Mouse (Mus musculus): ENCODE measurements around the gene Gm1993. TPM values are rescaled to one million over a fixed set of nuclear protein-coding genes. Genes with fewer than 3 reads are reported as not detected.
"Not testable (repeated sequence)": the region's sequence is repeated elsewhere in the genome, so short reads cannot be mapped to it uniquely, and the experiment has no call there.

The Gm1993 gene
- total RNA-seq (2021), result not detected

DNA sequence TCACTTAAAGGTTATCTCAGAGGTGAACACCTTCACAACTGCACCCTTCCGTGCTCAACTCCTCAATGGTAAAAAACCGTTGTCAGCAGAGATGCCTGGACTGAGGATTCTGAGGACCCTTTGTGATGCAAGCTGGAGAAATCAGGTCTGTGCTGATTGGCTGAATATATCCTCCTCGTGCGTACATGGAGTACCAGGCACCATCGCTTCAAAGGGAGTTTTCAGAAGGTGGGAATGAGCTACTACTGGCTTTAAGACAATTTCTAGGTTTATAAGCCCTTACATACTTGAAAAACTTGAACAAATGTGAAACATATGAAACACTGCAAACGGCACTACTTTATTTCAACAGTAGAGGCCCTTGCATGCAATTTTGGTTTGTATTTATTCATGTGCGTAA is at the start of gene Gm1993:
Gm1993 (minus strand) TSS at position 101 of the 400 bp plus-strand sequence.
- intact Hi-C loops (cut with DNase I); DNase-seq (ENCODE audit: low spot score): not testable (repeated sequence)
